9 mouse cellular contexts compared by ENCODE assay signal in the genomic region with DNA sequence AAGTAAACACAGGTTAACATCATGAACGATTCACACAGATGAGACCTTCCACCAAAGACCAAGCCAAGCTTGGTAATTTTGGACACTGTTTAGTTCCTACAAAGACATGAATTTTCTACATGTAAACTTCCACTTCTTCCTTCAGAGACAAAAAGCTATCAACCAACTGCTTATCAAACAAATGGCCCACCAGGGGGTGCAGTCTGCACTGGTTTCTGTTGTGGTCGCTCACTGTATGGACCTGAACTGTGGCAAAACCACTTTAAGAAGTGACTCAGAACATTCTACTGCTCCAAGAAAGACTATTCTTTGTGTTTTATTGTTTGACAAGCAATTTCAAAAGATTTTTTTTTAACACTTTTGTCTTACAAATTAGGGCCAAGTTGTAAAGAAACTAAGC.
DNase-seq lines count a peak whose midpoint lies in the region; ATAC-seq and TF ChIP-seq lines count a peak whose summit lies in the region.
"Had no signal": no experiment of that assay in that cellular context is flagged by ENCODE, and none has a peak within 500 bp of the region (broad histone marks: within the 10 kb centered on the region; RNA-seq: fewer than 3 reads in every experiment).

No protein-coding gene starts in this region.

- intact Hi-C loops in gastrocnemius, postnatal 36 days (cut with DNase I), result loop anchor here (5.0 to 10.0 kb wide), 3 partner anchors 206 to 379 kb away; no protein-coding TSS in a partner anchor

- no peak for TF ChIP-seq CTCF in thymus, adult 2 months (IDR thresholded peaks at IDR 0.05; ENCODE audit: borderline replicate concordance, control insufficient read depth, extremely low read depth, insufficient read depth, low read length, poor library complexity)

- no peak for TF ChIP-seq POLR2A in thymus, adult 2 months (IDR thresholded peaks at IDR 0.05; ENCODE audit: control insufficient read depth, extremely low read depth, insufficient read depth, low read length, poor library complexity)

- no peak overlapping the region for H3K27ac ChIP-seq in heart, embryonic 11.5 days (ENCODE audit: low read depth, low read length)
- no peak overlapping the region for H3K27ac ChIP-seq in thymus, adult 2 months (ENCODE audit: control insufficient read depth, insufficient read depth, low read length)
- H3K27ac ChIP-seq: liver, embryonic 15.5 days had no signal

- H3K4me1 ChIP-seq in heart, embryonic 11.5 days (ENCODE audit: control insufficient read depth, insufficient read depth, low read length), result peaks cover 26% of the 10 kb centered on the region
- H3K4me1 ChIP-seq in thymus, adult 2 months (replicated peaks; ENCODE audit: control insufficient read depth, insufficient read depth, low read length), result peaks cover 12% of the 10 kb centered on the region
- H3K4me1 ChIP-seq: liver, embryonic 15.5 days had no signal

- no peaks in the 10 kb centered on the region for H3K9me3 ChIP-seq in heart, embryonic 11.5 days (replicated peaks; ENCODE audit: control insufficient read depth, low read length)
- H3K9me3 ChIP-seq: liver, embryonic 15.5 days had no signal

- no peak overlapping the region for H3K4me2 ChIP-seq in heart, embryonic 11.5 days
- H3K4me2 ChIP-seq: liver, embryonic 15.5 days had no signal

- WGBS in heart, embryonic 11.5 days (ENCODE audit: insufficient replicate concordance), result 36% methylated on average over 2 of the region's 2 CpGs
- WGBS in thymus, adult 2 months, result 61% methylated on average over 2 of the region's 2 CpGs

- no peak overlapping the region for H3K4me3 ChIP-seq in heart, embryonic 11.5 days (ENCODE audit: low read depth, low read length)
- H3K4me3 ChIP-seq in thymus, adult 2 months (ENCODE audit: control insufficient read depth, insufficient read depth, low read length), result no peak overlapping the region
- H3K4me3 ChIP-seq: liver, embryonic 15.5 days had no signal

- H3K36me3 ChIP-seq in heart, embryonic 11.5 days (ENCODE audit: control insufficient read depth, insufficient read depth, low read length), result no peaks in the 10 kb centered on the region
- no peaks in the 10 kb centered on the region for H3K36me3 ChIP-seq in thymus, adult 2 months (ENCODE audit: control insufficient read depth, insufficient read depth, low read length)
- H3K36me3 ChIP-seq: liver, embryonic 15.5 days had no signal

- no peak for ATAC-seq in heart, embryonic 11.5 days (replicated peaks; ENCODE audit: insufficient number of reproducible peaks, low FRiP score, low TSS enrichment)
- peak; percentile 75; the same call in 1 of the 2 replicates for ATAC-seq in megakaryocyte-erythroid progenitor cell, adult 5-6 weeks (replicated peaks; ENCODE audit: low FRiP score, low TSS enrichment, poor library complexity, severe bottlenecking)

- H3K27me3 ChIP-seq in heart, embryonic 11.5 days (ENCODE audit: control insufficient read depth, insufficient read depth, low read length), result no peaks in the 10 kb centered on the region
- no peaks in the 10 kb centered on the region for H3K27me3 ChIP-seq in thymus, adult 2 months (ENCODE audit: control insufficient read depth, insufficient read depth, low read length)
- H3K27me3 ChIP-seq: liver, embryonic 15.5 days had no signal

- peak; percentile 51 to 83 for DNase-seq in heart, adult 18-20 months
- peak; percentile 51 for DNase-seq in MEL-GATA-1-ER (ENCODE audit: extremely low read depth, low read depth)
- DNase-seq in cerebellum, postnatal 25 days, result peak; percentile 48 to 75
- DNase-seq in gastrocnemius, postnatal 36 days, result peak; percentile 33 to 58
- peak; percentile 77 to 83 for DNase-seq in layer of hippocampus, postnatal 10 days (ENCODE audit: low spot score in 2 of 2)
- peak; percentile 63 for DNase-seq in thymus, adult 2 months

- no peak overlapping the region for H3K9ac ChIP-seq in heart, embryonic 11.5 days (ENCODE audit: low read depth, low read length)
- H3K9ac ChIP-seq: liver, embryonic 15.5 days had no signal
